Mouse (Mus musculus): Measurements from ENCODE around the gene Taar9.

- TF ChIP-seq CTCF (IDR thresholded peaks at IDR 0.05; ENCODE audit: low read depth), result no peak
- no peak for TF ChIP-seq EP300 (IDR thresholded peaks at IDR 0.05; ENCODE audit: low read depth)
Measured at GRCm38 (mm10) chr10:24108236-24108635, 1.1 kb downstream of the Taar9 start.
